Mouse (Mus musculus): Measurements from ENCODE around the gene Lrp3. TPM values are rescaled to one million over a fixed set of nuclear protein-coding genes. Genes with fewer than 3 reads are reported as not detected.

Gene Lrp3
- polyA plus RNA-seq, 1 experiment = 10.1 TPM

DNA sequence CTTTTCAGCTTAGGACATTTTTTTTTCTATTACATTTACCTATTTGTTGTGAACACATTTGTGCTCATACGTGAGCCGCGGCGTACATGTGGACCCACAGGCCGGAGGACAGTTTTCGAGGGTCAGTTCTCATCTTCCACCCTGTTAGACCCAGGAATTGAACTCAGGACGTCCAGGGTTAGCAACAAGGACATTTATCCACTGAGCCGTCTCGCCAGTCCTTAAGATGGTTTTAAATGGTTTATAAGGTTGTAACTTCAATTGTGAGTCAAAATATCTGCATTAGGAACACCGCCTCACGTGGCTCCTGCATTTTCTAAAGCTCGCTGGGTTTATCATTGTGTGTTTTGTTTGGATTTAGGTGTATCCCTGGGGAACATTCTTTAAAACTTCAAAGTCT is 18.6 kb upstream of the Lrp3 start:
- Histone ChIP-seq H3K4me3 (replicated peaks; ENCODE audit: extremely low read depth, low read depth, low read length) (no peak overlapping the region), H3K4me1 (ENCODE audit: control insufficient read depth, insufficient read depth, low read length) (peaks cover 9% of the 10 kb centered on the region; the same call in 1 of the 2 replicates)
- no peak for DNase-seq
- TF ChIP-seq CTCF (IDR thresholded peaks at IDR 0.05; ENCODE audit: insufficient read depth, low read length) (no peak), POLR2A (IDR thresholded peaks at IDR 0.05; ENCODE audit: borderline replicate concordance, extremely low read depth, low read depth, low read length) (no peak)
- 62% methylated on average over 12 of the region's 12 CpGs for WGBS

DNA sequence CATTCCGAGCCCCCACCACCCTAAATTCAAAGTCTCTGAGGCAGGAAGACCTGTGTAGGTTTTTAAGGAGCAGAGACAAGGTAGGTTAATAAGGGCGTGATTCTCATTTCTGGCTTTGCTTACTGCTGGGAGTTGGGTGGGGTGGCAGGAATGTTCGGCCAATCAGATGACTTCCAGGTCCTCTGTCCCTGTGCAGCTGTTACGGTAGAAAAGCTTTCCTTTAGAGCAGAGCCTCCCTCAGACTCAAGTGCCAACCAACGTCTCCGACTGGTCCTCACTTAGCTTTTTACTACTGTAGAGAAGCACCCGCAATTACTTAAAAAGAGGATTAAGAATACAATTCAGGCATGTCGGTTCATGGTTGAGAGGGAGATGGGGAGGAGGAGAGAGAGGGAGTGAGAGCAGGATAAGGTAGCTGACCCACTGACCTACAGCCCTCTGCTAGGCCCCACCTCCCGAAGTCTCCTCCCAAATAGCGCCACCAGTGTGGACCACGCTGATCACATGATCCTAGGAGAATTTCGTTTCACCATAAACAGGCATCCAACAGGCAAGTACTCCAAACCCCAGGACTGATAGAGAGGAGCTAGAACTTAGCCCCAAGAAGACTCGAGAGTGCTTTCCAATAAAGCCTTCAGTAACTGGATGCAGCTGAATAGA is 17.6 kb upstream of the Lrp3 start:
- 68% methylated on average over 13 of the region's 13 CpGs for WGBS

DNA sequence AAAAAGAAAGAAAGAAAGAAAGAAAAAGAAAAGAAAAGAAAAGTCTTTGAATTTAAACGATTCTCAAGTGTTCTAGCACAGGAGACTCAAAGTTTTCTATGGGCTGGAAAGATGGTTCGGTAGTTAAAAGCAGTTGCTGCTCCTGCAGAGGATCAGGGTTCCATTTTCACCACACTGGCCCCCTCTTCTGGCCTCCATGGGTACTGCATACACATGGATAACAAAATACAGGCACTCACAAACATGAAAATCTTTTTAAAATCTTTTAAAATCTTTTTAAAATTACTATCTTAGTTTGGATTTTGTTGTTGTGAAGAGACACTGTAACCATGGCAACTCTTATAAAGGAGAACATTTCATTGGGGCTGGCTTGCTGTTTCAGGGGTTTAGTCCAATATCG is 15.0 kb upstream of the Lrp3 start:
- WGBS = 72% methylated on average over 3 of the region's 3 CpGs
- no peak for DNase-seq
- H3K4me1 ChIP-seq (ENCODE audit: control insufficient read depth, insufficient read depth, low read length) = peaks cover 3% of the 10 kb centered on the region; the same call in 1 of the 2 replicates
- no peak overlapping the region for H3K4me3 ChIP-seq (replicated peaks; ENCODE audit: extremely low read depth, low read depth, low read length)
- TF ChIP-seq CTCF (IDR thresholded peaks at IDR 0.05; ENCODE audit: insufficient read depth, low read length) (0 out of 2 replicates have a peak, but pooled peaks have one; percentile 27), POLR2A (IDR thresholded peaks at IDR 0.05; ENCODE audit: borderline replicate concordance, extremely low read depth, low read depth, low read length) (no peak)

More for the DNA sequence above, 17.6 kb upstream of the Lrp3 start:
- DNase-seq = no peak
- H3K4me3 ChIP-seq (replicated peaks; ENCODE audit: extremely low read depth, low read depth, low read length) = no peak overlapping the region
- H3K4me1 ChIP-seq (ENCODE audit: control insufficient read depth, insufficient read depth, low read length) = peaks cover 9% of the 10 kb centered on the region; the same call in 1 of the 2 replicates
- no peak for TF ChIP-seq CTCF (IDR thresholded peaks at IDR 0.05; ENCODE audit: insufficient read depth, low read length)
- no peak for TF ChIP-seq POLR2A (IDR thresholded peaks at IDR 0.05; ENCODE audit: borderline replicate concordance, extremely low read depth, low read depth, low read length)

DNA sequence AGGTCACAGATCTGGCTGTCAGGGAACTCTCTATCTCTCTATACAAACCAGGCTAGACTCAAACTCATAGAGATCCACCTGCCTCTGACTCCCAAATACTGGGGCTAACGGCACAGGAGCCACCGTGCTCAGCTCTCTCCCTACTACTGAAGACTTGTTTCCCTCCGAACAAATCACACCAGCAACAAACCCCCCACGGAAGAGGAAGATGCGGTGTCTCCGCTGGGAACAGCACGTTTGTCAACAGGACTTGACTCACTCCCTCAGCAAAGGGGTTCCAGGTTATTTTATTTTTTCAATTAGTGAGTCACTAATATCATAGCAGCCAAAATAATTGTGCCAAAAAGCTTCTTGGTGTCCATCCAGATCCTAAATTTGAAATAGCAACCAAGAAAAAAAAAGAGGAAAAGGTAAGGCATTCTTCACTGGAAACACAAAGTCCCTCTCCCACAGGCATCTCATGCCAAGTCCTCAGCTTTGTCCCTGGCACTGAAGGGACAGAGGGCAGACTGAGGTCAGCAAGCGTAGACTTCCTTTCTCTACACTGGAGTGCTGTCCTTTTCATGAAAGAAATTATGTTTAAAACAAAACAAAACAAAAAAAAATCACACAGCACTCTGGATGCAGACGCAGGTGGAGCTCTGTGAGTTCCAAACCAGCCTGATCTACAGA is 5.5 kb upstream of the Lrp3 start:
- WGBS = 53% methylated on average over 9 of the region's 9 CpGs
- TF ChIP-seq CTCF (IDR thresholded peaks at IDR 0.05; ENCODE audit: insufficient read depth, low read length) (no peak), POLR2A (IDR thresholded peaks at IDR 0.05; ENCODE audit: borderline replicate concordance, extremely low read depth, low read depth, low read length) (no peak)
- no peak overlapping the region for H3K4me3 ChIP-seq (replicated peaks; ENCODE audit: extremely low read depth, low read depth, low read length)

GRCm38 (mm10) chr7:35215731-35216130 is 433 bp upstream of the Lrp3 start:
- 54% methylated on average over 5 of the region's 5 CpGs for WGBS
- DNase-seq = no peak
- TF ChIP-seq POLR2A (IDR thresholded peaks at IDR 0.05; ENCODE audit: borderline replicate concordance, extremely low read depth, low read depth, low read length) (no peak), CTCF (IDR thresholded peaks at IDR 0.05; ENCODE audit: insufficient read depth, low read length) (no peak)

More for the DNA sequence above, 5.5 kb upstream of the Lrp3 start:
- DNase-seq = no peak
- no peaks in the 10 kb centered on the region for H3K4me1 ChIP-seq (ENCODE audit: control insufficient read depth, insufficient read depth, low read length)

GRCm38 (mm10) chr7:35214442-35215222 is 666 bp downstream of the Lrp3 start:
- WGBS = under 1% methylated on average over 47 of the region's 79 CpGs
- DNase-seq = no peak

More at GRCm38 (mm10) chr7:35215731-35216130, 433 bp upstream of the Lrp3 start:
- Histone ChIP-seq H3K4me1 (ENCODE audit: control insufficient read depth, insufficient read depth, low read length) (no peaks in the 10 kb centered on the region), H3K4me3 (replicated peaks; ENCODE audit: extremely low read depth, low read depth, low read length) (no peak overlapping the region)

DNA sequence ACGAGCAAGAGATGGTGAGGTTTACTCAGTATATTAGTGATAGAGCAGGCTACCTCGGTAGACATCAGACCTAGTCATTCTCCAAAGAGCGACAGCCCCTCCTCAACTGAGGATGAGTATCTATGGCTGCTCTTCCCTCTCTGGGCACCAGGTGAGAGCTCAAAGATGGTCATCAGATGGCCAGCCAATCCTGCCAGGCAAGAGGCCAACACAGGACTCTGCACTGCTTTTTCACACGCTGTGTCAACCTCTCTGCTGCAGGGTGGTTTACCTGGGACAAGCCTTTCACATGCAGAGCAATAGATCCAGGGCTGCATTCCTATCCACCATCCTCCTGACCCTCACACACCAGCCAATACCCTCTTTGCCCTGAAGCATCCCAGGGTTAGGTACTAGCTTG is 3.5 kb downstream of the Lrp3 start:
- 88% methylated on average over 4 of the region's 4 CpGs for WGBS
- Histone ChIP-seq H3K4me1 (ENCODE audit: control insufficient read depth, insufficient read depth, low read length) (no peaks in the 10 kb centered on the region), H3K4me3 (replicated peaks; ENCODE audit: extremely low read depth, low read depth, low read length) (no peak overlapping the region)
- no peak for TF ChIP-seq CTCF (IDR thresholded peaks at IDR 0.05; ENCODE audit: insufficient read depth, low read length)
- no peak for TF ChIP-seq POLR2A (IDR thresholded peaks at IDR 0.05; ENCODE audit: borderline replicate concordance, extremely low read depth, low read depth, low read length)
- DNase-seq = no peak

More at GRCm38 (mm10) chr7:35214442-35215222, 666 bp downstream of the Lrp3 start:
- TF ChIP-seq POLR2A (IDR thresholded peaks at IDR 0.05; ENCODE audit: borderline replicate concordance, extremely low read depth, low read depth, low read length) (no peak), CTCF (IDR thresholded peaks at IDR 0.05; ENCODE audit: insufficient read depth, low read length) (no peak)
- Histone ChIP-seq H3K4me3 (replicated peaks; ENCODE audit: extremely low read depth, low read depth, low read length) (peak overlapping the region; percentile 49), H3K4me1 (ENCODE audit: control insufficient read depth, insufficient read depth, low read length) (no peaks in the 10 kb centered on the region)

DNA sequence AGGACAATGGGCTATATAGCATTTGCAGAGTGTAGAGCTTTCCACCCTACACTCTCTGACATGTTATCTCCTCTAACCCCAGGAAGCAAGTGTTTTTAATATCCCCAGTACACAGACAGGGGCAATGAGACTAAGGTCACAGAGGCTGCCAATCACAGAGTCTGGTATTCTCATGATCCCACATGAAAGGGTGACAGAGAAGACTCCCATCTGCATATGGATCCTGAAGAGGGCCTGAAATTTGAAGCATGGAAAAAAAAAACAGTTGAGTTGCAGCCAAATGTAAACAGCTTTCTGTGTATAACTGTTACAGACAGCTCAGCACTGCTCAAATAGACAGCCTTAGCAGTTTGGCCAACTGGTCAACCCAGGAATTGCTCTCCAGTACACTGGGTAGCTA is 15.5 kb downstream of the Lrp3 start:
- Histone ChIP-seq H3K4me3 (replicated peaks; ENCODE audit: extremely low read depth, low read depth, low read length) (no peak overlapping the region), H3K4me1 (ENCODE audit: control insufficient read depth, insufficient read depth, low read length) (no peaks in the 10 kb centered on the region)
- TF ChIP-seq CTCF (IDR thresholded peaks at IDR 0.05; ENCODE audit: insufficient read depth, low read length) (no peak), POLR2A (IDR thresholded peaks at IDR 0.05; ENCODE audit: borderline replicate concordance, extremely low read depth, low read depth, low read length) (no peak)
- no peak for DNase-seq

GRCm38 (mm10) chr7:35198981-35199754 is 16.1 kb downstream of the Lrp3 start:
- 76% methylated on average over 12 of the region's 12 CpGs for WGBS
- no peak for TF ChIP-seq POLR2A (IDR thresholded peaks at IDR 0.05; ENCODE audit: borderline replicate concordance, extremely low read depth, low read depth, low read length)
- no peak for TF ChIP-seq CTCF (IDR thresholded peaks at IDR 0.05; ENCODE audit: insufficient read depth, low read length)
- DNase-seq = no peak
- H3K4me1 ChIP-seq (ENCODE audit: control insufficient read depth, insufficient read depth, low read length) = no peaks in the 10 kb centered on the region
- no peak overlapping the region for H3K4me3 ChIP-seq (replicated peaks; ENCODE audit: extremely low read depth, low read depth, low read length)
